Mouse (Mus musculus) left cerebral cortex, adult 11 months (tissue): ENCODE measurements around the gene 1110002E22Rik.
A peak's percentile ranks its signal among the peaks of the same experiment; 100 is the strongest.

Source experiments
- DNase-seq: peaks from one replicate; pipeline ENCODE4 v3.0.0; 2022; ENCODE audit warnings: low spot score

1110002E22Rik gene

GRCm38 (mm10) chr3:138065930-138066329, 1.1 kb downstream of the 1110002E22Rik start:
- no peak for DNase-seq

- DNase-seq: peak; percentile 14
These were observed 1.6 kb downstream of the 1110002E22Rik start for GRCm38 (mm10) chr3:138066348-138066856.

DNA sequence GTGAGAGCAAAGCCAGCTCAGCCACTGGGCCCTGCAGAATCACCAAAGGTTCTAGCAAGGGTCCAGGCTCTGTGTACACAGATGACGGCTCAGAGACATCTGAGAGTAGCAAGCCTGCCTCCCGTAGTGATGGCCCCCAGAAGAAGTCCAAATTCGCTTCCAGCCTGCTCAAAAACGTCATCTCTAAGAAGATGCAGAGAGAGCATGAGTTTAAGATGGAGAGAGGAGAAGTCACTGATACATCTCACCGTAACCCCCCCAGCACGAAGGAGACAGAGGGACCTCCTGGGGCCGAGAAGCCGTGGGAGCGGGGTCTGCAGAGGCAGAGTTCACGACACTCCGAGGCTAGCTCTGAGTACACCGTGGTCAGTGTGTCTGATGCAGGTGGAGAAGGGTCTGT, 2.4 kb downstream of the 1110002E22Rik start, which contains the start of gene Gm5105:
TSS of gene Gm5105 (minus strand) at position 101 of the 400 bp plus-strand sequence.
- DNase-seq: no peak

- DNase-seq: no peak
These were observed 3.3 kb downstream of the 1110002E22Rik start for GRCm38 (mm10) chr3:138068103-138068502.

GRCm38 (mm10) chr3:138069756-138070511, 5.1 kb downstream of the 1110002E22Rik start:
- DNase-seq: no peak

DNA sequence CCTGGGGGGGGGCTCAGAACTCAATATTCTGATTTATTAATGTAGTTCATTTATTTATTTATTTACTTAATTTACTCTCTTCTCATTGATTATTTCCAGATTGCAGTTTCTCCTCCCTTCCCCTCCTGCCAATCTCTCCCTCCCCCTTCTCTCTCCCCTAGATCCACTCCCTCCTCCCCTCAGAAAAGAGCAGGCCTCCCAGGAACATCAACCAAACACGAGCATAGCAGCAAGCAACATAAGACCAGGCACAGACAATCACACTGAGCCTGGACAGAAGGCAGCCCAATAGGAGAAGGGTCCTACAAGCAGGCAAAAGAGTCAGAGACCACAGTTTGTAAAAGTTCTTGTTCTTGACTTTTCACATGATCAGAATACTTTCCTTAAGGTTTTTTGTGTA, 6.2 kb downstream of the 1110002E22Rik start:
- no peak for DNase-seq

DNA sequence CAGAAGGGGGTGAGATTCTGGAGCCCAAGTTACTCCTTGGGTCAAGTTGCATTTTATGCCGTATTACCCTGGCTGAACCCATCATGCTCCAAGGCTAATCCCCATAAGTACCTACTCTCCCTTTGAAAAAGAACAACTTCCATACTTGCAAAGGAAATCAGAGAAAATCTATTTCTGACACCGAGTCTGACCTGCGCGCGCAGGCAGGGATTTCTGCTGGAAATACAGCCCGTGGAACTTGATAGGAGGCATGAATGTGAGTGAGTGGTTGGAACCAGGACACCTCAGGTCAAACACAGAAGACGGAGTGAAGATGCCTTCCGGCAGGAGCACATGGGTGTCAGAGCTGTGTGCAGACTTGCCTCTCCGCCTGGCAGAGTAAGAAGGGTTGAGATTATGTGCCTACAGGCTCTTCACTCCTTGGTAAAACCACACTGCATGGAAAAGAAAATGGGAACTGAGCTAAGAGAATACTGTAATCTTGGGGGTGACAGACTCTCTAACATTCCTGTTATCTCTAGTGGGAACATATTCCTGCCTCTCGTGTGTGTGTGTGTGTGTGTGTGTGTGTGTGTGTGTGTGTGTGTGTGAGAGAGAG, 6.7 kb downstream of the 1110002E22Rik start:
- DNase-seq: no peak

GRCm38 (mm10) chr3:138074214-138074613, 9.4 kb downstream of the 1110002E22Rik start:
- no peak for DNase-seq

DNA sequence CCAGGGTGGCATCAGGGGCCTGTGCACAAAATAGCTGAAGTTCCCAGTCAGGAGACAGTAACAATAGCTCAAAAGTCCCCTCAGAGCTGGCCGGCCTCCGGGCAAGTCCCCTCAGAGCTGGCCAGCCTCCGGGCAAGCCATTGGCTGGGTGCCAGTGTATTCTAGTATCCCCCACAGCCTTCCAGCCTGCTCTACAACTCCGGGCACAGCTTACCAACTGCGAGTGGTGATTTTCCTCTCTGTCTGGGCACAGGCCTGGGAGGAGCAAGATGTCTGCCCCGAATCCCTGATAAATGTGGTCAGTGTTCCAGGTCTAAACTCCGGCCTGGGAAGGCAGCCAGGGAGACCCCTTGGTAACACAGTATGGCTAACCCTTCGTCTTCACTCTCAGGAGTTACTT, 10.4 kb downstream of the 1110002E22Rik start:
- no peak for DNase-seq

GRCm38 (mm10) chr3:138077476-138078340, 12.9 kb downstream of the 1110002E22Rik start:
- DNase-seq: no peak

DNA sequence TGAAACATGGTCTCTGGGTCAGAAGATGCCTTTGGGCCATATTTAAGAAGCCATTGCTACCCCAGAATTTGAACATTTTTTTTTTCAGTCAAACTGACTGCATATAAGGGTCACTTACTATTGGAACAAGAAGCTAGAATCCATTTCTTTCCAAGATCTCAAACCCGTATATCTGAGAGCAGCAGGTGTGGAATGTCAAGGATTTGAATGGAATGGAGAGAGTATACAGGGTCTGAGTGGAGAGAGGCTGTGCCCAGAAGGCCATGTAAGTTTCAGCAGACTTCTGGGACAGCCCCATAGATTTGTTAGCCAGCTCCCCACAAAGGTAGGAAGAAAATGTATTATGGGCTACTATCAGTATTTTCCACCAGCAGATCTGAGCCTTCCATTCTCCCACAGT, 13.8 kb downstream of the 1110002E22Rik start:
- no peak for DNase-seq

- DNase-seq: no peak
These were observed 18.3 kb downstream of the 1110002E22Rik start for GRCm38 (mm10) chr3:138083073-138083637.

- DNase-seq: no peak
These were observed 19.0 kb downstream of the 1110002E22Rik start for GRCm38 (mm10) chr3:138083896-138084295.

DNA sequence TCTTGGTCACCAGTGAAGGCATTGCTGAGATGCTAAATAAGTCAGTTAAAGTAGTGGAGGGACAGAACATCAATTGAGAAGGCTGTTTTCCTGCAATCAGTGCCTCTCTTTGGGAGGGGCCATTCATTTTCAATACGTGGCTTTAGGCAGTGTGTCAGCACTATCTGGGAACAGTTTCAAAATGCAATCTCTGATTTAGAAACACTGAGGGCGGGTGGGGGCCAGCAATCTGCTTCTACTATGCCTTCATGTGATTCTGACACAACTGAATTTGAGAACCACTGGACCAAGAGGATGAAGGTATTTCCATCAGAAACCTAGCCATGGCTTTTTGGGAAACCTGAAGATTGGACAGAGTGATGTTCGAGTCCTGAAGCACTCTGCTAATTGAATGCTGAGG, 30.4 kb downstream of the 1110002E22Rik start:
- peak; percentile 33 for DNase-seq

GRCm38 (mm10) chr3:138095718-138096117, 30.9 kb downstream of the 1110002E22Rik start:
- no peak for DNase-seq

GRCm38 (mm10) chr3:138096263-138097028, 31.6 kb downstream of the 1110002E22Rik start:
- no peak for DNase-seq

DNA sequence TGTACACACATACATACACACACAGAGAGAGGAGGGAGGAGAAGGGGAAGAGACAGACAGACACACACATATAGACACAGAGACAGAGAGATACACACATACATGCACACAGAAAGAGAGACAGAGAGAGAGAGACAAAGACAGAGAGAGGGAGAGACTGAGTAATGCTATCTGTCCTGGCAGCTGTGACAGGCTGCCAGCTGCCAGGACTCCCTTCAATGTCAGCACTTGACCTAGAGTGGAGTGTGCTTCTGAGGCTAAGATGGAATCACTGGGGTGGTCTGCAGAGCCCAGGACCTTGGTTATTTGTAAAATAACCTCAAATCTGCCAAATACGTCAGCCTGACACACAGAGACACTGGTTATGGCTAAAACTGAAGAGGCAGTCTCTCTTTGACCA, 32.9 kb downstream of the 1110002E22Rik start:
- DNase-seq: no peak

DNA sequence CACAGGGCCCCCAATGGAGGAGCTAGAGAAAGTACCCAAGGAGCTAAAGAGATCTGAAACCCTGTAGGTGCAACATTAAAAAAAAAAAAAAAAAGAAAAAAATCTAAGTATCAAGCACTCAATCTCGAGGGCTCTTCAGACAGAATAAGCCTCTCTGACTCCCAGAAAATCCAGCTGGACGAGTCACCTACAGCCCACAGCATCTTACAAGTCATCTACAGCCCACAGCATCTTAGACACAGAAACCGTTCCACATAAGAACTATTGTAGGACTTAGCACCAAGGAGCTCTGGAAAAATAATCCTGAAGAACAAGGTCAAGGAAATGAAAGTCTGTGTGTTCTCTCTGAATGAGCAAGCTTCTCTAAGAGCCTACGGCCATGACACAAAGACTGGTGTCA, 37.1 kb downstream of the 1110002E22Rik start:
- DNase-seq: no peak

GRCm38 (mm10) chr3:138103690-138104089, 38.8 kb downstream of the 1110002E22Rik start:
- no peak for DNase-seq

GRCm38 (mm10) chr3:138105056-138105455, 40.2 kb downstream of the 1110002E22Rik start:
- no peak for DNase-seq

- no peak for DNase-seq
These were observed 42.0 kb downstream of the 1110002E22Rik start for GRCm38 (mm10) chr3:138106887-138107286.
